Mouse (Mus musculus): ENCODE measurements at regions not wholly inside any gene's neighbourhood (a gene's known extent, or its start where the extent isn't known, plus 50 kb on each side); places are given as distances from the start of the nearest gene placed in this dataset.

DNA sequence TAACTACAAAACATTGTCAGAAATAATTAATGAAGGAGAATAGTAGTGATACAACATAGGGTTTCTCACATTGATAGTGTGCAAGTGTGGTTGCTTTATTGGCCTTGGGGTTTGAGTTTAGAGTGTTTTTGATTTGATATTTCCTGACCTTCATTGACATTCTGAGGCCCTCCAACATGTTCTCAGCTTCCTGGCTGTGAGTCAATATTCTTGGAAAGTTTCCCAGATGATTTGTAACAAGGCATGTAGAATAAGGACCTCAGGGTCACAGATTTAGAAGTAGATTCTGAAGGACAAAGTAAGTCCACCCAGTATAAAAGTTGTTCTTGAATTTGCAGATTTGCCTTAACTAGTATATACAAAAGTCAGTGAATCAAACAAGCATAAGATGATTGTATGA lies 969.7 kb upstream of the Pcdh9 start:
- Histone ChIP-seq H3K4me2 (no peak overlapping the region), H3K27me3 (replicated peaks) (no peaks in the 10 kb centered on the region)
- no peak for ATAC-seq (ENCODE audit: low FRiP score)

DNA sequence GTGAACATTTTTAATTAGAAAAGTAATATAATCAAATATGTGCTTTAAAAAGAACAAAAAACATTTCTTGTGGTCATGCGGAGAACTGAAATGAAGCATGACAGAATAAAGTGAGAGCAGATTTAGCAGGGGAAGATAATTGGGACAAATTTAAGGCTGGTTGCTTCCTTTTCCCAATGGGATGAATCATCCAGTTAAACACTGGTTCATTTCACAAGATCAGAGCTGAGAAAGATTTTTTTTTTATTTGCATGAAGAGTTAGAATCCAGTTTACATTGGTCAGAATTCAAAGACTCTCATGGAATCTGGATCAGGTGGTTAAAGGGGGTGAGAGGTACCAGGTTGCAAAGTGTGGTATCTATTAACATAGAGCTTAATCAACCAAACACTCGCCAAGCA lies 978.5 kb upstream of the Pcdh9 start:
- Histone ChIP-seq H3K9ac (replicated peaks) (no peak overlapping the region), H3K9me3 (replicated peaks) (no peaks in the 10 kb centered on the region), H3K4me1 (no peaks in the 10 kb centered on the region), H3K27me3 (replicated peaks) (no peaks in the 10 kb centered on the region), H3K4me3 (replicated peaks) (no peak overlapping the region), H3K27ac (replicated peaks) (no peak overlapping the region), H3K4me2 (no peak overlapping the region), H3K36me3 (no peaks in the 10 kb centered on the region)
- 72% methylated on average over 2 of the region's 2 CpGs for whole genome bisulfite sequencing
- ATAC-seq (ENCODE audit: low FRiP score) = no peak

More for the DNA sequence above, 969.7 kb upstream of the Pcdh9 start:
- H3K9me3 ChIP-seq (replicated peaks) = no peaks in the 10 kb centered on the region
- H3K36me3 ChIP-seq = no peaks in the 10 kb centered on the region
- no peak overlapping the region for H3K27ac ChIP-seq (replicated peaks)
- H3K4me1 ChIP-seq = no peaks in the 10 kb centered on the region
- no peak overlapping the region for H3K9ac ChIP-seq (replicated peaks)
- H3K4me3 ChIP-seq (replicated peaks) = no peak overlapping the region

- H3K9ac ChIP-seq (replicated peaks) = no peak overlapping the region
- no peaks in the 10 kb centered on the region for H3K27me3 ChIP-seq (replicated peaks)
- no peak for ATAC-seq (ENCODE audit: low FRiP score)
- H3K27ac ChIP-seq (replicated peaks) = no peak overlapping the region
- no peaks in the 10 kb centered on the region for H3K9me3 ChIP-seq (replicated peaks)
- no peak overlapping the region for H3K4me3 ChIP-seq (replicated peaks)
- no peak overlapping the region for H3K4me2 ChIP-seq
- no peaks in the 10 kb centered on the region for H3K36me3 ChIP-seq
- H3K4me1 ChIP-seq = no peaks in the 10 kb centered on the region
- 50% methylated on average over 3 of the region's 3 CpGs for WGBS
These were observed 995.0 kb upstream of the 4921530L21Rik start for GRCm38 (mm10) chr14:94886054-94886453.

DNA sequence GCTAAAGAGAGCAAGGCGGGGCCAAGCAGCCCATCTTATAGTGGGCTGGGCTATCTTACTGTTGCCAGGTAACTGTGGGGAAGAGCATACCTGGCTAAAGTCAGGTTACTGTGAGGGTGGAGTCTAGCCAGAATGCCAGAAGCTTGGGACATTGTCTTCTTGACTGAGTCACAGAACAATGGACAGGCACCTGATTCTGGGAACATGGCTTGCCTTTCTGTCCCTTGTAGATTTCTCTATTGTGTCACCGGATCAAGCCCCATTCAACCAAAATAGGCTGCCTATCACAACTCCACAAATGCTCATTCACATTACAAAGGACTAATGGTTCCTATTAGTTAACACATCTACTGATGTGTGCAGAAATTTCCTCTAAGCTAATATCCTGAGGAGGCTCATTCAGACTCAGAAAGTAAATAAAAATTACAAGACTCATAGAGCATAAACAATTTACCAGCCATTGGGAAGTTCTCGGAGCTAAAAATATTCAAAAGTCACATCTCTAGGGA lies 985.7 kb upstream of the 4921530L21Rik start:
- no peak overlapping the region for H3K4me2 ChIP-seq
- H3K36me3 ChIP-seq = no peaks in the 10 kb centered on the region
- H3K4me1 ChIP-seq = no peaks in the 10 kb centered on the region
- H3K27me3 ChIP-seq (replicated peaks) = no peaks in the 10 kb centered on the region
- no peak overlapping the region for H3K27ac ChIP-seq (replicated peaks)
- H3K4me3 ChIP-seq (replicated peaks) = no peak overlapping the region
- H3K9ac ChIP-seq (replicated peaks) = no peak overlapping the region
- 72% methylated on average over 3 of the region's 3 CpGs for WGBS
- no peak for ATAC-seq (ENCODE audit: low FRiP score)
- no peaks in the 10 kb centered on the region for H3K9me3 ChIP-seq (replicated peaks)

DNA sequence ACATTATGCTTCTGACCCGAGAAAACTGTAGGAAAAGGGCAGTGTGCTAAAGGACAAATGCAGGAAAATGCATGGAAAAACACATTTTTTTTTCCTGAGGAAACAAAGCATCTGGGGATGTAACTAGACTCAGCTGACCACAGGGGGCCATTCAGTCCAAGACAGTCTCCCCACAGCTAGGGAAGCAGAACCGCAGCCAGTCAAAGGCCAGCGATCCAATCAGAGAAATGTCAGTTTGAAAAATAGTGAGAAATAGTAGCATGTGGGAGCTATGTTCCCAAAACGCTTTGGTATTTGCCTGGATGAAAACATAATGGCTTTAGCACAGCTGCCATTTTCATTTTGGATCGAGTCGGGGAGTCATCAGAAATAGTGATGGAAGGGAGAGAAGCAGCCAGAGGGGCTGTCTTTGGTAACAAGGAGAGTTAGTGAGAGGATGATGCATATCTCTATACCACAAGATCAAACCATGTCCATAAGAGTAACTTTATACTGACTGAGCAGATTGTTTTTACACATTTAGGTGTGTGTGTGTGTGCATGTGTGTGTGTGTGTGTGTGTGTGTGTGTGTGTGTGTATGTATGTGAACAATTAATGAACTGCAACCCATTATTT lies 982.3 kb upstream of the 4921530L21Rik start:
- H3K4me2 ChIP-seq = peak overlapping the region; percentile 28
- no peak for ATAC-seq (ENCODE audit: low FRiP score)
- no peaks in the 10 kb centered on the region for H3K9me3 ChIP-seq (replicated peaks)
- no peaks in the 10 kb centered on the region for H3K4me1 ChIP-seq
- WGBS = 21% methylated on average over 6 of the region's 6 CpGs
- H3K27ac ChIP-seq (replicated peaks) = no peak overlapping the region
- no peaks in the 10 kb centered on the region for H3K27me3 ChIP-seq (replicated peaks)
- H3K36me3 ChIP-seq = no peaks in the 10 kb centered on the region
- H3K4me3 ChIP-seq (replicated peaks) = no peak overlapping the region
- no peak overlapping the region for H3K9ac ChIP-seq (replicated peaks)

GRCm38 (mm10) chr14:94912326-94912725 lies 968.7 kb upstream of the 4921530L21Rik start:
- Histone ChIP-seq H3K4me2 (no peak overlapping the region), H3K9ac (replicated peaks) (no peak overlapping the region), H3K36me3 (no peaks in the 10 kb centered on the region), H3K4me3 (replicated peaks) (no peak overlapping the region), H3K4me1 (no peaks in the 10 kb centered on the region), H3K27ac (replicated peaks) (no peak overlapping the region), H3K27me3 (replicated peaks) (no peaks in the 10 kb centered on the region), H3K9me3 (replicated peaks) (no peaks in the 10 kb centered on the region)
- 93% methylated on average over 1 of the region's 1 CpGs for WGBS
- no peak for ATAC-seq (ENCODE audit: low FRiP score)

DNA sequence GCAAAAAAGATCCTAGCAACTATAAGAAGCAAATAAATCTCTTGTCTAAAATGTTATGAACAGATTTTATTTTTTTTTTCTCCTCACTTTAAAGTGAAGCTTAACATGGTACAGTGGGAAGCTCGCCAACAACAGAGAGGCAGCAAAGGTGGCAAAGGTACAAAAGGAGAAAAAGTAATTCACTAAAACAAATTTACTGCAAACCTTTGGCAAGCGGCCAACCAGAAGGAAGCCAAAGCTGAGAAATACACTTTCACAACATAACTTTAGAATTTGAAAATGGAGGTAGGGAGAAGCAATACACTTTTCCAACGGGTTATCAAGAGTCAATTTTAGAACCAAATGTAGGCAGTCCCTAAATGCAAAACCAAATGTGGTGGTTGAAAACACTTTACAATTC lies 939.6 kb upstream of the 4921530L21Rik start:
- Histone ChIP-seq H3K4me3 (replicated peaks) (no peak overlapping the region), H3K4me2 (no peak overlapping the region), H3K27ac (replicated peaks) (no peak overlapping the region), H3K27me3 (replicated peaks) (no peaks in the 10 kb centered on the region), H3K9me3 (replicated peaks) (no peaks in the 10 kb centered on the region), H3K4me1 (no peaks in the 10 kb centered on the region), H3K9ac (replicated peaks) (no peak overlapping the region), H3K36me3 (no peaks in the 10 kb centered on the region)
- 77% methylated on average over 3 of the region's 3 CpGs for WGBS
- no peak for ATAC-seq (ENCODE audit: low FRiP score)

All from neural tube, embryonic 15.5 days (tissue).